Mouse (Mus musculus) adrenal gland, adult 8-10 months (tissue): ENCODE results near the gene Gsta3. TPM values are rescaled to one million over a fixed set of nuclear protein-coding genes. Genes with fewer than 3 reads are reported as not detected.
A peak's percentile ranks its signal among the peaks of the same experiment; 100 is the strongest.
"Not testable (repeated sequence)": the region's sequence is repeated elsewhere in the genome, so short reads cannot be mapped to it uniquely, and the experiment has no call there.

ENCODE experiments used
- DNase-seq: peaks from one replicate; pipeline ENCODE4 v3.0.0; 2022
- total RNA-seq, 4 experiments: library from RNA; stranded (reverse); gene quantifications; 2 replicates each; pipeline ENCODE4 v1.2.4; 2022

Gene Gsta3
- total RNA-seq, 4 experiments from 2014 or later: 11.7 to 40.3 (median 27.6) TPM

GRCm38 (mm10) chr1:21253856-21254255 is 13.5 kb downstream of the Gsta3 start:
- no peak for DNase-seq

GRCm38 (mm10) chr1:21255625-21256345 is 15.4 kb downstream of the Gsta3 start:
- no peak for DNase-seq

GRCm38 (mm10) chr1:21256391-21256790 is 16.0 kb downstream of the Gsta3 start:
- no peak for DNase-seq

- no peak for DNase-seq
Measured at GRCm38 (mm10) chr1:21256871-21257270, 16.5 kb downstream of the Gsta3 start.

- not testable (repeated sequence) for DNase-seq
Measured at GRCm38 (mm10) chr1:21259981-21260380, 19.6 kb downstream of the Gsta3 start.

GRCm38 (mm10) chr1:21262401-21262800 is 22.0 kb downstream of the Gsta3 start:
- no peak for DNase-seq

GRCm38 (mm10) chr1:21263986-21264385 is 23.6 kb downstream of the Gsta3 start:
- no peak for DNase-seq

GRCm38 (mm10) chr1:21264747-21265146 is 24.4 kb downstream of the Gsta3 start:
- no peak for DNase-seq

GRCm38 (mm10) chr1:21266766-21267165 is 26.4 kb downstream of the Gsta3 start:
- DNase-seq: no peak

- DNase-seq: not testable (repeated sequence)
Measured at GRCm38 (mm10) chr1:21267466-21267865, 27.1 kb downstream of the Gsta3 start.

GRCm38 (mm10) chr1:21271343-21272055 is 31.1 kb downstream of the Gsta3 start:
- peak; percentile 34 for DNase-seq

GRCm38 (mm10) chr1:21272056-21272431 is 31.7 kb downstream of the Gsta3 start:
- no peak for DNase-seq

GRCm38 (mm10) chr1:21273091-21273490 is 32.7 kb downstream of the Gsta3 start:
- no peak for DNase-seq

- DNase-seq: no peak
Measured at GRCm38 (mm10) chr1:21274437-21275040, 34.1 kb downstream of the Gsta3 start.

- not testable (repeated sequence) for DNase-seq
Measured at GRCm38 (mm10) chr1:21275366-21275765, 35.0 kb downstream of the Gsta3 start.

- DNase-seq: not testable (repeated sequence)
Measured at GRCm38 (mm10) chr1:21276158-21276557, 35.8 kb downstream of the Gsta3 start.

GRCm38 (mm10) chr1:21280306-21280705 is 39.9 kb downstream of the Gsta3 start:
- DNase-seq: peak; percentile 11

GRCm38 (mm10) chr1:21284644-21285043 is 44.3 kb downstream of the Gsta3 start:
- not testable (repeated sequence) for DNase-seq

GRCm38 (mm10) chr1:21291394-21291793 is 51.0 kb downstream of the Gsta3 start:
- DNase-seq: no peak

- DNase-seq: no peak
Measured at GRCm38 (mm10) chr1:21292590-21292989, 52.2 kb downstream of the Gsta3 start.

GRCm38 (mm10) chr1:21296169-21296568 is 55.8 kb downstream of the Gsta3 start:
- DNase-seq: no peak

- DNase-seq: no peak
Measured at GRCm38 (mm10) chr1:21298114-21298513, 57.7 kb downstream of the Gsta3 start.

GRCm38 (mm10) chr1:21299826-21300225 is 59.4 kb downstream of the Gsta3 start:
- DNase-seq: no peak

GRCm38 (mm10) chr1:21301686-21302085 is 61.3 kb downstream of the Gsta3 start:
- no peak for DNase-seq
